ENCODE assay signal across 25 mouse cellular contexts in genomic region chrX:7963829-7964626, GRCm38 (mm10). TPM values are rescaled to one million over a fixed set of nuclear protein-coding genes. Genes with fewer than 3 reads are reported as not detected.
A peak's percentile ranks its signal among the peaks of the same experiment; 100 is the strongest.
DNase-seq lines count a peak whose midpoint lies in the region; ATAC-seq and TF ChIP-seq lines count a peak whose summit lies in the region.
"Had no signal": no experiment of that assay in that cellular context is flagged by ENCODE, and none has a peak within 500 bp of the region (broad histone marks: within the 10 kb centered on the region; RNA-seq: fewer than 3 reads in every experiment).

No protein-coding gene starts in this region.

- no peak for TF ChIP-seq CTCF in liver, embryonic 14.5 days (IDR thresholded peaks at IDR 0.05; ENCODE audit: low read depth)
- no peak for TF ChIP-seq CTCF in thymus, adult 2 months (IDR thresholded peaks at IDR 0.05; ENCODE audit: borderline replicate concordance, control insufficient read depth, extremely low read depth, insufficient read depth, low read length, poor library complexity)

- H3K9me3 ChIP-seq in liver, embryonic 14.5 days (ENCODE audit: control insufficient read depth, low read length) = no peaks in the 10 kb centered on the region
- H3K9me3 ChIP-seq: heart, embryonic 15.5 days; limb, embryonic 10.5 days; lung, embryonic 15.5 days had no signal

- peak; percentile 79 for ATAC-seq in activated CD4-positive, CD25-positive, alpha-beta regulatory T cell, adult 4 months
- ATAC-seq in liver, embryonic 14.5 days (ENCODE audit: insufficient read depth) = no peak
- ATAC-seq: Patski had no signal

- peaks cover 4 to 6% of the 10 kb centered on the region in 2 experiments; a peak in 2 of 4 replicates for H3K4me1 ChIP-seq in liver, embryonic 14.5 days (replicated peaks; ENCODE audit: control insufficient read depth in 2 of 2, insufficient read depth in 2 of 2, low read length in 1 of 2)
- peaks cover 11% of the 10 kb centered on the region for H3K4me1 ChIP-seq in thymus, adult 2 months (replicated peaks; ENCODE audit: control insufficient read depth, insufficient read depth, low read length)
- H3K4me1 ChIP-seq: embryonic facial prominence, embryonic 10.5 days; heart, embryonic 15.5 days; limb, embryonic 10.5 days; lung, embryonic 15.5 days; midbrain, embryonic 10.5 days had no signal

- WGBS in liver, embryonic 14.5 days (ENCODE audit: insufficient replicate concordance) = 23% methylated on average over 7 of the region's 7 CpGs
- 9% methylated on average over 7 of the region's 7 CpGs for WGBS in thymus, adult 2 months

- TF ChIP-seq EP300 in liver, embryonic 14.5 days (IDR thresholded peaks at IDR 0.05; ENCODE audit: low read depth) = no peak

- H3K36me3 ChIP-seq in liver, embryonic 14.5 days (replicated peaks; ENCODE audit: control insufficient read depth, insufficient read depth, low read depth) = peaks cover 38% of the 10 kb centered on the region
- H3K36me3 ChIP-seq in thymus, adult 2 months (ENCODE audit: control insufficient read depth, insufficient read depth, low read length) = no peaks in the 10 kb centered on the region
- H3K36me3 ChIP-seq: embryonic facial prominence, embryonic 10.5 days; heart, embryonic 15.5 days; limb, embryonic 10.5 days; lung, embryonic 15.5 days; midbrain, embryonic 10.5 days had no signal

- H3K27ac ChIP-seq in liver, embryonic 14.5 days = peak overlapping the region; percentile 59
- H3K27ac ChIP-seq in thymus, adult 2 months (ENCODE audit: control insufficient read depth, insufficient read depth, low read length) = no peak overlapping the region
- H3K27ac ChIP-seq: embryonic facial prominence, embryonic 10.5 days; heart, embryonic 15.5 days; hindbrain, embryonic 14.5 days; limb, embryonic 10.5 days; lung, embryonic 15.5 days; midbrain, embryonic 10.5 days; stomach, postnatal 0 days had no signal

- peak overlapping the region; percentile 94 for H3K9ac ChIP-seq in liver, embryonic 14.5 days (replicated peaks)
- H3K9ac ChIP-seq: heart, embryonic 15.5 days; hindbrain, embryonic 14.5 days; lung, embryonic 15.5 days had no signal

- H3K27me3 ChIP-seq in liver, embryonic 14.5 days (ENCODE audit: control insufficient read depth, insufficient read depth, low read length) = no peaks in the 10 kb centered on the region
- H3K27me3 ChIP-seq in thymus, adult 2 months (ENCODE audit: control insufficient read depth, insufficient read depth, low read length) = no peaks in the 10 kb centered on the region
- H3K27me3 ChIP-seq: heart, embryonic 15.5 days; lung, embryonic 15.5 days; Patski had no signal

- DNase-seq in CD4-positive helper T cell, adult 2 months (ENCODE audit: low read depth, low spot score) = peak; percentile 53
- DNase-seq in liver, embryonic 14.5 days (ENCODE audit: low read depth in 3 of 3, low spot score in 3 of 3) = no peak
- peak; percentile 10 for DNase-seq in thymus, adult 2 months
- no peak for DNase-seq in right cerebral cortex, postnatal 10 days (ENCODE audit: low spot score in 2 of 2)
- no peak for DNase-seq in heart, adult 18-20 months
- no peak for DNase-seq in retina, postnatal 1 day
- no peak for DNase-seq in layer of hippocampus, adult 9-10 months (ENCODE audit: low spot score)
- DNase-seq: cerebellum, postnatal 10 days; gastrocnemius, postnatal 36 days; kidney, adult 18-20 months; kidney, postnatal 36 days; layer of hippocampus, postnatal 36 days had no signal

- peak overlapping the region; percentile 29 to 85 for H3K4me3 ChIP-seq in liver, embryonic 14.5 days (ENCODE audit: insufficient read depth in 1 of 2, low read depth in 2 of 2, low read length in 2 of 2)
- H3K4me3 ChIP-seq in thymus, adult 2 months (ENCODE audit: control insufficient read depth, insufficient read depth, low read length) = no peak overlapping the region
- H3K4me3 ChIP-seq: embryonic facial prominence, embryonic 10.5 days; heart, embryonic 15.5 days; limb, embryonic 10.5 days; lung, embryonic 15.5 days; midbrain, embryonic 10.5 days had no signal

- H3K4me2 ChIP-seq in liver, embryonic 14.5 days (ENCODE audit: low read depth) = peak overlapping the region; percentile 85
- H3K4me2 ChIP-seq: heart, embryonic 15.5 days; hindbrain, embryonic 14.5 days; lung, embryonic 15.5 days had no signal

- TF ChIP-seq POLR2A in thymus, adult 2 months (IDR thresholded peaks at IDR 0.05; ENCODE audit: control insufficient read depth, extremely low read depth, insufficient read depth, low read length, poor library complexity) = no peak

RNA-seq across cellular contexts. Expression of gene Gata1, which starts 13.8 kb away (rescaled TPM):
- 10 to 100 TPM; 28.9 to 29.6 TPM for polyA plus RNA-seq in activated CD4-positive, CD25-positive, alpha-beta regulatory T cell, adult 4 months (2017; shearing (Covaris generic))
- polyA plus RNA-seq in liver, embryonic 14.5 days (2012; rRNA removed) = 112 and 113 TPM in 2 replicates
- 105 and 126 TPM in 2 replicates for polyA plus RNA-seq in liver, embryonic 14.5 days (2014; fragmentation: Nextera tagmentation; extraction: Ambion mirVana)
- 2.7 and 2.9 TPM in 2 replicates for polyA plus RNA-seq in thymus, adult 2 months (2012; rRNA removed)
- total RNA-seq in heart, adult 18-20 months (2021) = not detected
- total RNA-seq: gastrocnemius, postnatal 36 days; layer of hippocampus, postnatal 36 days had no signal
- polyA plus RNA-seq: frontal cortex, adult 2 months; hindbrain, embryonic 14.5 days; neural tube, embryonic 14.5 days; Patski had no signal

RNA-seq across cellular contexts. Expression of gene Hdac6, which starts 16.3 kb away (rescaled TPM):
- polyA plus RNA-seq in activated CD4-positive, CD25-positive, alpha-beta regulatory T cell, adult 4 months (2017; shearing (Covaris generic)) = 10 to 100 TPM in 1 of 2 experiments, 1 to 10 TPM in 1; 8.7 to 10.0 TPM
- 10.8 and 11.9 TPM in 2 replicates for polyA plus RNA-seq in liver, embryonic 14.5 days (2012; rRNA removed)
- 7.9 and 8.8 TPM in 2 replicates for polyA plus RNA-seq in liver, embryonic 14.5 days (2014; fragmentation: Nextera tagmentation; extraction: Ambion mirVana)
- 31.0 and 32.0 TPM in 2 replicates for polyA plus RNA-seq in thymus, adult 2 months (2012; rRNA removed)
- total RNA-seq in heart, adult 18-20 months (2021) = 10 to 100 TPM; 10.4 to 11.3 TPM

RNA-seq across cellular contexts. Expression of gene Eras, which starts 35.6 kb away (rescaled TPM):
- polyA plus RNA-seq in activated CD4-positive, CD25-positive, alpha-beta regulatory T cell, adult 4 months (2017; shearing (Covaris generic)) = not detected
- polyA plus RNA-seq in liver, embryonic 14.5 days (2012; rRNA removed) = 0.05 TPM in 1 of 2 replicates, not detected in the other
- not detected in 2 replicates for polyA plus RNA-seq in liver, embryonic 14.5 days (2014; fragmentation: Nextera tagmentation; extraction: Ambion mirVana)
- not detected in 2 replicates for polyA plus RNA-seq in thymus, adult 2 months (2012; rRNA removed)
- total RNA-seq in heart, adult 18-20 months (2021) = not detected
- total RNA-seq: gastrocnemius, postnatal 36 days; layer of hippocampus, postnatal 36 days; monocyte, adult 5-6 weeks had no signal
- polyA plus RNA-seq: embryonic facial prominence, embryonic 10.5 days; heart, embryonic 15.5 days; hindbrain, embryonic 14.5 days; limb, embryonic 10.5 days; lung, embryonic 15.5 days; neural tube, embryonic 14.5 days; Patski; spleen, adult 2 months; stomach, postnatal 0 days had no signal

RNA-seq across cellular contexts. Expression of gene Pcsk1n, which starts 44.4 kb away (rescaled TPM):
- not detected for polyA plus RNA-seq in activated CD4-positive, CD25-positive, alpha-beta regulatory T cell, adult 4 months (2017; shearing (Covaris generic))
- polyA plus RNA-seq in liver, embryonic 14.5 days (2012; rRNA removed) = 0.19 TPM in 1 of 2 replicates, not detected in the other
- 0.08 TPM in 1 of 2 replicates, not detected in the other for polyA plus RNA-seq in liver, embryonic 14.5 days (2014; fragmentation: Nextera tagmentation; extraction: Ambion mirVana)
- 0.14 and 0.15 TPM in 2 replicates for polyA plus RNA-seq in thymus, adult 2 months (2012; rRNA removed)
- total RNA-seq in heart, adult 18-20 months (2021) = under 1 TPM in 1 of 2 experiments, not detected in 1; 0.12 TPM
- total RNA-seq: gastrocnemius, postnatal 36 days; monocyte, adult 5-6 weeks had no signal
- polyA plus RNA-seq: Patski had no signal

RNA-seq across cellular contexts. Expression of gene Glod5, which starts 54.3 kb away (rescaled TPM):
- not detected for polyA plus RNA-seq in activated CD4-positive, CD25-positive, alpha-beta regulatory T cell, adult 4 months (2017; shearing (Covaris generic))
- not detected in 2 replicates for polyA plus RNA-seq in liver, embryonic 14.5 days (2012; rRNA removed)
- not detected in 2 replicates for polyA plus RNA-seq in liver, embryonic 14.5 days (2014; fragmentation: Nextera tagmentation; extraction: Ambion mirVana)
- polyA plus RNA-seq in thymus, adult 2 months (2012; rRNA removed) = not detected in 2 replicates
- total RNA-seq in heart, adult 18-20 months (2021) = not detected
- total RNA-seq: gastrocnemius, postnatal 36 days; monocyte, adult 5-6 weeks had no signal
- polyA plus RNA-seq: embryonic facial prominence, embryonic 10.5 days; limb, embryonic 10.5 days; lung, embryonic 15.5 days; spleen, adult 2 months had no signal

Comparison
In these comparisons a context has a peak if more than half of its experiments do, and no peak if none do; other contexts are left out.
1. DNase-seq: peak in CD4-positive helper T cell, adult 2 months (single experiment) and thymus, adult 2 months (single experiment); none in liver, embryonic 14.5 days (0 of 3), right cerebral cortex, postnatal 10 days (0 of 2), heart, adult 18-20 months (0 of 2), retina, postnatal 1 day (single experiment) and layer of hippocampus, adult 9-10 months (single experiment).